Mouse (Mus musculus): ENCODE data around the gene Map3k12.

Map3k12 gene

GRCm38 (mm10) chr15:102503447-102503846 is 13.4 kb downstream of the Map3k12 start, which contains the start of gene Gm10337:
Gene Gm10337, plus strand, starts transcription at chr15:102503722.
- DNase-seq, result no peak

DNA sequence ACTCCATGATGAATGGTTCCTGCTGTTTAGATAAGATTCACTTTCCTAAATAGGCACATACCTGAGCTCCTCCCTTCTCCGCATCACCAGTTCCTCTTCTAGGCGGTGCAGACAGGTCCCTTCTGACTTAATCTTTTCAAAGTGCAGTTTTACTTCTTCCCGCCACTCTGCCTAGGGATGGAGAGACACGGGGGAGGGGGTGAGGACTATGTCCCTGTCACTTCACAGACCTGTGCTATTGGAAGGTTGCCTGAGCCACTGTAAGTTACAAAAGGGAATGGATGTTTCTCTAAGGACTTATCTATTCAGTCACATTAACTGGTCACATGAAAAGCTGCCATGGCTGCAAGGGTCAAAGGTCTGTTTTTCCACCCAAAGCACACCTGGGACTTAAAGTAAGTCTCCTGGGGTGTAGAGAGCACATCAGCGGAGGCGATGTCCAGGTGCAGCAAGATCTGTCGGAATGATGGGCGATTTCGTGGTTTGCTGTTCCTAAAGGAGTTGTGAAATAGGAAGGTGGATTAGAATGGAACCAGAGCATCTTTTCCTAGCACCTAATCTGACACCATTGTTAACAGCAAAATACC is 14.5 kb downstream of the Map3k12 start:
- no peak for DNase-seq

- DNase-seq, result no peak
These were observed 15.6 kb downstream of the Map3k12 start for GRCm38 (mm10) chr15:102501084-102501814.

GRCm38 (mm10) chr15:102500479-102500878 is 16.4 kb downstream of the Map3k12 start:
- no peak for DNase-seq

- DNase-seq, result no peak
These were observed 17.0 kb downstream of the Map3k12 start for GRCm38 (mm10) chr15:102499851-102500250.

DNA sequence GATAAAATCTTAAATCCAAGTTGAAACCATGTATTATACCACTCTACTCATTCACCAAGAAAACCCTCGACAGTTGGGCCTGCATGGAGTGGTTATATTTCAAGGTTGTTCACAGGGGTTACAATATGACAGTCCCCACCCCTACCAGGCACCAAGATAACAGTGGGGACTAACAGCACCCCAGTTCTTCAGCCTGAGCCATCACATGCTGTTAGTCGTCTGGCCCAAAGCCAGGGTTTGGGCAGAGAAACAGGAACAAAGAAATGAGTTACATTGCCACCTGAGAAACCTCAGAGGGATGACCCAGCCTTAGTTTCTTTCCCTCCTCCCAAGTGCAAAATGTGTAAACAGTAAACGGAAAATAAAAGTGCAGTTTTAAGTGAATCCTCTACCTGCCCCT is 17.5 kb downstream of the Map3k12 start:
- no peak for DNase-seq

DNA sequence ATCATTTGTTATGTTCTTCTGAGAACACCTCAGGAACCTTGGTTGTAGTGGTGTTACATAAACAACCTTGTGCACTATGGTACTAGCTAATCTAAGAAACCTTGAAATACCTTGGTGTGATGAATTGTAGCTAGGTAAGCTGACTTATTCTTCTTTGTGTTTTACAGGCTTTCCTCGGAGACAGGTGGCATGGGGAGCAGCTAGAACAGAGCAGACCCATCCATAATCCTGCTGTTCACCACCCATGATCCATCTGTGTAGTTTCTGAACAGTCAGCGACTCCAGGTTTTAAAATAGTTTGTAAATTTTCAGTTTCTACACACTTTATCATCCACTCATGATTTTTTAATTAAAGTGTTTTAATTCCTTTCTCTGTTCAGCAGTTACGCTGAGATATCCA is 18.5 kb downstream of the Map3k12 start:
- no peak for DNase-seq

DNA sequence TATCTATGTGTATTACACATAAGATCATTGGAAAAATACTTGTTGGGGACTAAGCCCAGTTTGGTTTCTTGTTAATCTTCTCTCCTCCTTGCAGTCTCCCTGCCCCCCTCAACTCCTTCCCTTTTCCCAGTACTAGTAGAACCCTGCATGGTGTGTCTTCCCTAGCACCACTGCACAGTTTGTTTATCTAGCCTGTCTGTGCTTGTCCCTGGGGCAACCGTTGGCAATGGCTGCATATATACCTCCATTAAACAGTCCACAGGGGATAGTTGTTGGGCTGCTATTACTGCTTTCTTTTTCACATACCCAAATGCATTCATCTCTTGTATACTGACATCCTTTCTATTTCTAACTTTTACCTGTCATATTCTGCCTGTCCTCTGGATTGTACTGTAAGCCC is 29.2 kb downstream of the Map3k12 start:
- DNase-seq, result no peak

DNA sequence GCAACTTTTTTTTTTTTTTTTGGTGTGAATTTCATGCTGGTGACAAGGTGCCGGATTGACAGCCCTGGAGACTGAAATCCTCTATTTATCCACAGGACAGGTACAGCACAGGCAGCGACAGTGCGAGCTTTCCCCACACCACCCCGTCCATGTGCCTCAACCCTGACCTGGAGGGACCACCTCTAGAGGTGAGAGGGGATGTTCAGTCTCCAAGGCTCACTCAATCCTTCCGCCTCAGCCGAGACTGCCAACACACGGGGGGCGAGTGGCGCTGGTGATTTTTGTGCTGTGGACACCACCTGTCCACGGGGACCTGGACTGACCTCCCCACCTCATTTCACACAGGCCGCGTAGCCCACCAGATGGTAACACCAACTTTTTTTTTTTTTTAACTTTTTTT is 31.0 kb downstream of the Map3k12 start:
- DNase-seq, result no peak

DNA sequence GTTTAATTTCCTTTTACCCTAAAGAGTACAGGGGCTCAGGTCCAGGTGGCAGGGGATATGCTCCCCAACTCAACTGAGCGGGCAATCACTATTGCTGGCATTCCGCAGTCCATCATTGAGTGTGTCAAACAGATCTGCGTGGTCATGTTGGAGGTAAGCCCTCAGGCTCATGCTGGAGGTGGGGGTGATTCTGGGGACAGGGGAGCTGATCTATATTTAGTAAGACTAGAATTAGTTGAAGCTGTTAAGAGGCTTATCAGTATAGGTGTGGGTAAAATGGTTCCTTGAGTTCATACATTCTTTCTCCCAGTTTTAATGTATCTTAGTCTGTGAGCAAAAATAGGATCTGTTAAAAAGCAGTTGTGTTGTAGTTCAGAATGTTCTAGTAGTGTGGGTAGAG is 33.7 kb downstream of the Map3k12 start:
- DNase-seq, result no peak

DNA sequence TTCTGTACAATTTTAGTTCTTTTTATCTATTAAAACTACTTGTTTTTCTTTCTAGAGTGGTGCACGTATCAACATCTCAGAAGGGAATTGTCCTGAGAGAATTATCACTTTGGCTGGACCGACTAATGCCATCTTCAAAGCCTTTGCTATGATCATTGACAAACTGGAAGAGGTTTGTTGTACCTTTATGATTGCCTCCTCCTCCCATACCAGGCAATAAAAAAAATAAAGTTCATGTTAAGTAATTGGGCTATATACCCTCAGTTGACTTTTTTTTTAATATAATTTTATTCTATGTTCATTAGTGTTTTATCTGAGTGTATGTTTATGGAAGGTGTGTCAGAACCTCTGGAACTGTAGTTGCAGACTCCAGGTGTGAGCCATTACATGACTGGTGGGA is 42.3 kb downstream of the Map3k12 start:
- DNase-seq, result no peak

GRCm38 (mm10) chr15:102473246-102473645 is 43.6 kb downstream of the Map3k12 start:
- DNase-seq, result no peak

DNA sequence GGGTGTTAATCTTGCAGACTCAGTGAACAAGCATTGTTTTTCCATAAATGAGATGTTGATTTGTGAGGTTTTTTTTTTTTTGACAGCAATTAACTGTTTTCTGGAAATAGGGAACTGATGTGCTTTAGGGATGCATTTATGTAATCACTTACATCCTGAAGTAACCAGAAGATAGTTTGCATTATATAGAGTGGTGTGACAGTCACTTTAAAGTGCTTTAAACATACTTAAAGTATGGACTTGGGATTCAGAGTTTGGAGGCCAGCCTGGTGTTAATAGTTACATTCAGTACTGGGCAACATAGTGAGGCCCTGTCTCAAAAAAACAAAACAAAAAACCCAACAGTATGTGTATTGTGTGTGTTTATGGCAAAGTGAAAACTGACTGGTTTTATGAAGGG is 45.1 kb downstream of the Map3k12 start:
- DNase-seq, result no peak

DNA sequence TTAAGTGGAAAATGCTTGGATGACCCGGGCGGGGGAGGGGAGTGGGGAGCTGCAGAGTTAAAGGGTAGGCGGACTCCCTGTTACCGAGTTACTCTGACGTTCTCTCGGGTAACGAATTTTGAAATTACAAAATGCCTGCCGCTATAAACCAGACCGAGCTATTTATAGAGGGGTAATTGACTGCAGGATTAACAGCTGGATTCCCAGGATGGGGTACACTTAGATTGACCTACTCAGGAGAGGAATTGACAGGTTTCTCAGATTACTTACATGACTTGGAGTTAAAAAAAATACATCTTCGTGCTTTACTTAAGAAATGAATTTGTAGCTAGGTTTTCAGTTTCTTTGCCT is 45.6 kb downstream of the Map3k12 start:
- DNase-seq, result no peak

- DNase-seq, result peak; percentile 64 to 71
These were observed 46.1 kb downstream of the Map3k12 start for GRCm38 (mm10) chr15:102470605-102471294.

DNA sequence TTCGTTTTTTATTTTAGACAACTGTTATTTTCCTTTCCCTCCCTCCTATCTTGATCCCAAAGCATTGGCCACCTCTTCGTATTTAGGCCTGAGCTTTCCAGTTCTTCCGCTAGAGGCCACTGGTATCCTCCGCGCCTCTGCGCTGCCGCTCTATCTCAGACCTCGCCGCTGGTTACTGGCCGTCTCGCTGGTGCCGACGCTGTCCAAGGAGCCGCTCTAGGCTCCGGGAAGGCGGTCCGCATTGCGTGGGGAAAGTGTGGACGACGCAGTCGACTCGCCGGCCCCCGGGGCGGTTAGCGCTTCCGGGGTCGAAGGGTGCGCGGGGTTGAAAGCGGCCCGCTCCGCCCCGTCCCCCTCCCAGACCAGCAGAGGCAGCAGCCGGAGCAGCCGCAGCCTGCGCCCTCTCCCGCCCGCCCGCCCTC is 46.7 kb downstream of the Map3k12 start, which contains the start of gene Pcbp2:
TSS of gene Pcbp2 (plus strand) at position 357 of the 422 bp plus-strand sequence.
- DNase-seq, result peak; percentile 95 to 96

- DNase-seq, result no peak
These were observed 48.0 kb downstream of the Map3k12 start for GRCm38 (mm10) chr15:102468675-102469370.

DNA sequence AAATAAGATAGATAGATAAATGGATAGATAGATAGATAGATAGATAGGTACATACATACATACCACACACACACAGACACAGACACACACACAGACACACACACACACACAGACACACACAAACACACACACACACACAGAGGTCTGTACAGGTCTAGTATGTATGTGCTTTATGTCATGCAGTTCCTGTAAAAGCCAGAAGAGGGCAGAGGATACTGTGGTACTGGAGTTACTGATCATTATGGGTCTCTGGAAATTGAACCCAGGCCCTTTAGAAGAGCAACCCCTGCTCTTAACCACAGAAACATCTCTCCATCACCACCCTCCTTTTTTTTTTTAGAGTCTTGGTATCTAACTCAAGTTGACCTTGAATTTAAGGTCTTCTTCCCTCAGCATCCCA is 53.2 kb downstream of the Map3k12 start:
- no peak for DNase-seq

- DNase-seq, result no peak
These were observed 55.3 kb downstream of the Map3k12 start for GRCm38 (mm10) chr15:102461430-102462075.

DNA sequence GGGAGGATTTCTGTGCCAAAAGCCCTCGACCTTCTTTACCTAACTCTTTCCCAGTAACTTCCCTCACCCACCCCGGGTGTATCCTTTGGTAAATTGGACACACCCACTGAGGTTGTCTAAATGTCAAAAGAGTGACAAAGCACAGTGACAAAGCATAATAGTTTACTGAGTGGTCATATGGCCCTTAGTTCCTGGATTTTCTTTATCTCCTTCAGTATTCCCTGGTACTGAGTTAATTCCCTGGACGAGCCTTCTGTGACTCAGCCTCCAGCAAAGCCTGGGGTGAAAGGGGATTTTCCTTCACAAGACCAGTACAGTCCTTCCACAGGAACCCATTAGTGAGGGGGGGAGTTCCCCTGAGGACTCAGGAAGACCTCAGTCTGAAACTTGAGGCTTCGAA is 55.9 kb downstream of the Map3k12 start:
- DNase-seq, result no peak

DNA sequence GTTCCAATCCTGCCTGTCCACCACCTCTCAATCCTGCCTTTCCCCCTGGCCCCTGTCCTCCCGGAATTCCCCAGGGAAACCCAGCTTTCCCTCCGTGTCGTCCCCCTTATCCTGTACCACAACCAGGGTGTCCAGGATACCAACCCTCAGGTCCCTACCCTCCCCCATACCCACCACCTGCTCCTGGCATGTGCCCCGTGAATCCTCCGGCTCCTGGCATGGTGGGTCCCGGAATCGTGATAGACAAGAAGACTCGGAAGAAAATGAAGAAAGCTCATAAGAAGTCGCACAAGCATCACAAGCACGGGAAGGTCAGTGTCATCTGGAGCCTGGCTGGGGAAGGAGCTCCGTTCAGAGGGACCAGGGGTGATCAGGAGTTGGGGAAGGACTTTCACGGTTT is 56.5 kb downstream of the Map3k12 start:
- DNase-seq, result no peak

DNA sequence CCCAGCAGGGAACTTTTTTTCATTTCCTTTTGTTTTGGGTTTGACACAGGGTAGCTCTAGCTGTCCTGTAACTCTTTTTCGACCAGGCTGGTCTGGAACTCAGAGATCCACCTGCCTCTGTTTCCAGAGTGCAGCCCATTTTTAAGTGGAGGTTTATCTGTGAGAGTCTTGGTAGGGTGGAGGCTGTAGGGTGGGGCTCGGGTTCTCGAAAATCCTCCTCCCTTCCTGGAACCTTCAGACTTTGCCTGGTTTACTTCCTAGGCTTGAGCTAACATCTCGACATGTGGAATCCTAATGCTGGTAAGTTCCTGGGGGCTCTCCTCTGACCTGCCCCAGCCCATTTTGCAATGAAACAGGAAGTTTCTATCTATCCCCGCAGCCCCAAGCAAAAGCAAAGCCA is 57.0 kb downstream of the Map3k12 start:
- DNase-seq, result no peak

DNA sequence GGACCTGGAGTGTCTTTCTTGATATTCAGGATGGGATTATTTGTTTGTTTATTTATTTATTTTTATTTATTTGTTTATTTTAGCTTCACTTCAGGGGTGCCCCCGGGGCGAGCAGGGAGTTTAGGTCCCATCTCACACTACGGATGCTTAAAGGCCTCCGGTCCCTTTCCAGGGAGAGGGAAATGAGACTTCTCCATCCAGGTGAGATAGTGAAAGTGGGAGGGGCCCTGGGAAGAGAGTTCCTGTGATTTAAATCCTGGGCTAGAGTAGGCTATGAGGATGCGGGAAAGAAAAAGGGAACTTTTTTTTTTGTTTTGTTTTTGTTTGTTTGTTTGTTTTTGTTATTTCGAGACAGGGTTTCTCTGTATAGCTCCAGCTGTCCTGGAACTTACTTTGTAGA is 57.5 kb downstream of the Map3k12 start:
- no peak for DNase-seq

Data from thymus, adult 18-20 months (tissue).